Mouse (Mus musculus): ENCODE data around the gene Drc3. TPM values are rescaled to one million over a fixed set of nuclear protein-coding genes. Genes with fewer than 3 reads are reported as not detected.

Drc3 gene
- polyA plus RNA-seq (2015; fragmentation: Nextera tagmentation; extraction: Ambion mirVana), result 6.1 and 6.3 TPM in 2 replicates

DNA sequence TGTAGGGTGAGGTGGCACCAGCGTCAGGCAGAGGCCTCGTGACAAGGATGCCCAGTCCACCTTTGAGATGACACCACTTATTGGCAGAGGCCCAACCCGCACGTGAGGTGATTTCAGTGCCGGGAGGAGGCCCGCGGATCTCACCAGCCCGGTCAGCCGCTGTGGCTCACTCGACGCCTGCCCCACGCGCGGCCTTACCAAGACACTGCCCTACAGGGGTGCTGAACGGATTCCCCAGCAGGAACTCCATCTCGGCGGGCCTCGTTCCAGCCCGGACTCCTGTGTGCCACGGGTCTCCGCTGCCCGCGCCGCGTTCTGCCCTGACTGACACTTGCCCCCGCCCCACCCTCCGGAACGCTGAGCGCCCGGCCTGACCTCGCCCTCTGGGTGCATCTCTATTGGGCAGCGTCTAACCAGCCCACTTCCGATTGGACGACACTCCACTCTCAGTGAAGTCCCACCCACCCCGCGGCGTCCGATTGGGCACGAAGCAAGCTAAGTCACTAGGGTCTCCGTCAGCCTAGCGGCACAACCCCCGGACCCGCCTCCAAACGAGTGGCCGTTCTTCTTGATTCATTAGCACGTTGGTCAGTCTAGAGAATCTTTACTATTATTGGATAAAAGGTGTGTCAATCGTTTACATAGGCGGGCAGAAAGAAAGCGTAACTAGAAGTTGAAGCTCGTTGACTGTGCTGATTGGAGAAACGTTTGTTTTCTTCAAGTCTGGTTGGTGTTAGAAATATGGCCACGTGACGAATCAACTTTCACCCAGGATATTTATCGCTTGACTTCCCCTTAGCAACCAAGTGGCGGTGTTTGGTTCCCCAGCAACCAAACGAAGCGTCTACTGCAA is at the start of gene Drc3, which contains the start of gene Tom1l2:
Drc3 (plus strand) TSS at position 771 of the 853 bp plus-strand sequence.
Tom1l2 (minus strand) TSS at position 347 of the 853 bp plus-strand sequence.
- Histone ChIP-seq H3K4me2 (peak within 1 kb of the TSS; percentile 95), H3K27me3 (replicated peaks) (no peaks in the 10 kb centered on the region), H3K9me3 (no peaks in the 10 kb centered on the region), H3K4me1 (peaks cover 32% of the 10 kb centered on the region), H3K9ac (peak within 1 kb of the TSS; percentile 64), H3K4me3 (peak within 1 kb of the TSS; percentile 98), H3K36me3 (replicated peaks) (no peaks in the 10 kb centered on the region), H3K27ac (peak within 1 kb of the TSS; percentile 84)
- WGBS, result under 1% methylated on average over 57 of the region's 57 CpGs
- peak; percentile 100 for ATAC-seq (replicated peaks)

DNA sequence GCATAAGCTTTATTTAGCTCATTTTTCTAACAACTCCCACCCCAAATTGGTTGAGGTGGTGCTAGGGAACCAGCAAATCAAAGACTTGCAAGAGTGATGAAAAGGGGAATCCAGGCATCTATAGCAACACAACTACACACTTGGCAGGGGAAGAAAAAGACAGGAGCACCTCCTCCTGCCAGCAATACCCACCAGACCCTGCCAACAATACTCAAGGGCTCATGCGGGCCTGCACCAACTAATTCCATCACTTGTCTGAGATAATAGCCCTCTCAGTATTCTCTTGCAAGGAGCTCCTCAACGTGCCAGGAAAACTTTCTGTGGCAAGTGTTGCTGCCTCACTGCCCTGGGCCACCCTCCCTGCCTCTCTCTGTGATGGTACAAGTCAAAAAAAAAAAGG is 49.6 kb upstream of the Drc3 start:
- Histone ChIP-seq H3K9ac (no peak overlapping the region), H3K9me3 (no peaks in the 10 kb centered on the region), H3K4me3 (no peak overlapping the region), H3K27ac (peak overlapping the region; percentile 84), H3K27me3 (replicated peaks) (no peaks in the 10 kb centered on the region), H3K36me3 (replicated peaks) (no peaks in the 10 kb centered on the region), H3K4me1 (peaks cover 52% of the 10 kb centered on the region), H3K4me2 (no peak overlapping the region)
- 61% methylated on average over 2 of the region's 2 CpGs for WGBS
- ATAC-seq (replicated peaks), result no peak

DNA sequence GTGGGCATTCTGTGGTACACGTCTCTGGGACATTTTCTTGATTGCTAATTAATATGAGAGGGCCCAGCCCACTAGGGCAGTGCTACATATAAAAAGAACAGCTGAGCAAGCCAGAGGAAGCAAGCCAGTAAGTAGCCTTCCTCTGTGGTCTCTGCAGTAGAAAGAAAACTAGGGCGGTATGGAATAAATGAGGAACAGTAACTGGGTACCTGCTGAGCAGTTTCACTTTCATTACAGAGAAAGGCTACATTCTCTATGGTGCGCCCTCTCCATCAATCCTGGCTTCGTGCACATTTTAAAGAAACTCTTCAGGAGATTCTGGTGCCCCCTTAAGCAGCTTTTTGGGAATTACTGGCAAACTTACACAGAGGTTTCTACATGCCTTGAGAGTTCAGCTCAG is 47.5 kb upstream of the Drc3 start:
- Histone ChIP-seq H3K4me2 (no peak overlapping the region), H3K4me1 (peaks cover 56% of the 10 kb centered on the region), H3K27ac (peak overlapping the region; percentile 21; the same call in 1 of the 2 replicates), H3K36me3 (replicated peaks) (no peaks in the 10 kb centered on the region), H3K9ac (no peak overlapping the region), H3K4me3 (no peak overlapping the region), H3K27me3 (replicated peaks) (no peaks in the 10 kb centered on the region), H3K9me3 (no peaks in the 10 kb centered on the region)
- no peak for ATAC-seq (replicated peaks)
- WGBS, result 55% methylated on average over 4 of the region's 4 CpGs

DNA sequence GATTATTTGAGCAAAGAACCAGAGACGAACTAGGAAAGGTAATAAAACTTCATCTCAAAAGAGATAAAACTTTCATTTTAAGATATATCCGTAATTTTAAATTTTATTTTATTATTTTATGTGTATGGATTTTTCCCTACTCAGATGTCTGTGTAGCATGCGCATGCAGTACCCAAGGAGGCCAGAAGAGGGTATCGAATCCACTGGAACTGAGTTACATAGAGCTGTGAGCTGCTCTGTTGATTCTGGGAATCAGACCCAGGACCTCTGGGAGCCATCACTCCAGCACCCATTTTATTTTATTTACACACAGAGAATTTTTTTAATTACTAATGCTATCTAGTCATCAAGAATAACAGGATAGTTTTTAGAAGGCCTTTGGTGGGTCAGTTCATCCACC is 46.3 kb upstream of the Drc3 start:
- no peaks in the 10 kb centered on the region for H3K9me3 ChIP-seq
- H3K36me3 ChIP-seq (replicated peaks), result no peaks in the 10 kb centered on the region
- H3K9ac ChIP-seq, result no peak overlapping the region
- H3K27me3 ChIP-seq (replicated peaks), result no peaks in the 10 kb centered on the region
- no peak for ATAC-seq (replicated peaks)
- WGBS, result 59% methylated on average over 4 of the region's 4 CpGs
- H3K4me2 ChIP-seq, result no peak overlapping the region
- H3K4me3 ChIP-seq, result no peak overlapping the region
- peaks cover 56% of the 10 kb centered on the region for H3K4me1 ChIP-seq
- no peak overlapping the region for H3K27ac ChIP-seq

DNA sequence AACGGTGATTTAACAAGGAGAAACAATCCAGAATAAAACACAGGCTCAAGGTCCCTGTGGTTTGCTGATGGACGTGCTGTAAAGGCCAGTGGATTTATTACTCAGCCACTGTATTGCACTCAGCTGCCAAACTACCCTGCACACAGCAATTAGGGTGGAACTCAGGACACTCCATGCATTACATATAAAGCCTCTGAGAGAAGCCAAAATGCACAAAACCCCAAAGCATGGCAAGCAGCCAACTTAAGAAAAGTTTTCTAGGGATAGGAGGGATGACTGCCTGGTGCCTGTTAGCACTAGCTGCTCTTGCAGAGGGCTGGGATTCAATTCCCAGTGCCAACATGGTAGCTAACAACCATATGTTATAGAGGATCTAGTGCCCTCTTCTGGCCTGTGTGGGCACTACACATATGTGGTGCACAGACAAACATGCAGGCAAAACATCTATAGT is 45.7 kb upstream of the Drc3 start:
- Histone ChIP-seq H3K27me3 (replicated peaks) (no peaks in the 10 kb centered on the region), H3K4me3 (no peak overlapping the region), H3K9me3 (no peaks in the 10 kb centered on the region), H3K4me1 (peaks cover 56% of the 10 kb centered on the region), H3K9ac (no peak overlapping the region), H3K4me2 (no peak overlapping the region), H3K27ac (no peak overlapping the region), H3K36me3 (replicated peaks) (no peaks in the 10 kb centered on the region)
- 82% methylated on average over 2 of the region's 2 CpGs for WGBS
- ATAC-seq (replicated peaks), result no peak

DNA sequence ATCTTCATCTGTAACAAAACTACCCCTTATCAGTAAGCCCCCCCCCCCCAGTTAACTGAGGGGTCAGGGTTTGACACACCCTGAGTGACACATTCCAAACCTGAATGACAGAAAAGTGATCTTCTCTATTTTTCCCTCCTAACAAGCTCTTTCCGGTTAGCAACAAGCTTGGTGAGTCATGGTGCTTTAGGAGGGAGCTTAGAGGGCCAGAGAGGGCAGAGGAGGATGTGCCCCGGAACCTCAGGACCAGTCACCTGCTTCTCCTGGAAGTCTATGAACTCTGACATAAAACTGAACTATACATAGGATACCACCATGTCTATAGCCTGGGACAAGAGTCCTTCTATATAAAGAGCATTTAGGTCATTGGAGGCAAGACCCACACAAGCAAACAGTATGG is 45.1 kb upstream of the Drc3 start:
- no peak overlapping the region for H3K4me2 ChIP-seq
- no peak overlapping the region for H3K9ac ChIP-seq
- H3K27ac ChIP-seq, result 0 out of 2 replicates have a peak overlapping the region, but pooled peaks have one; percentile 11
- H3K4me3 ChIP-seq, result no peak overlapping the region
- H3K9me3 ChIP-seq, result no peaks in the 10 kb centered on the region
- no peak for ATAC-seq (replicated peaks)
- no peaks in the 10 kb centered on the region for H3K36me3 ChIP-seq (replicated peaks)
- WGBS, result 86% methylated on average over 2 of the region's 2 CpGs
- H3K27me3 ChIP-seq (replicated peaks), result no peaks in the 10 kb centered on the region
- peaks cover 54% of the 10 kb centered on the region for H3K4me1 ChIP-seq

DNA sequence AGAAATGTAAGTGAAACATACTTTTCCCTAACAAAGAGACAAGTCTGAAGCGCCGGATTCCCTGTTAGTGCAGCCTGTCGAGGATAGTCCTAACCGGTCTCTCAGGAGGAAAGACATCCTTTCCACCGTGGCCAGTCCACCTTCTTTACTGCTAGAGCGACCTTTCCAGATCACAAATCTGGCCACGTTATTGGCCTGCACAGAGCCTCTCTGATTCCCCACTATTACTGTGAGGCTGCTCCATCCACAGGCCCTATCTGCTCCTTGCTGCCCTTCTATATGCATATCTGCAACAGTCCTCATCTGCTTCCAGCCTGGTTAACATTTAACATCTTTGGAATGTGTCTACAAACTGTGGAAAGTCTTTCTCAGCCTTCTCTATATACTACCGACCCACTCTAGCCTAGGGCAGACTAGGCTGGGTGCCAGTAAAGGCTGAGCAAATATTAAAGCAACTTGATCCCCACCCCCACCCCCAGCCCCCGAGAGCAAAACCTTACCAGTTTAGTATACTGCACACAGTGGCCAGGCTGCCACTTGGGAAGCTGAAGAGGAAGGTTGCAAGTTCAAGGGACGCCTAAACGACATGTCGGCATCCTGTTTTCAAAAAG is 44.5 kb upstream of the Drc3 start:
- Histone ChIP-seq H3K4me1 (peaks cover 49% of the 10 kb centered on the region), H3K36me3 (replicated peaks) (no peaks in the 10 kb centered on the region), H3K4me3 (no peak overlapping the region), H3K27me3 (replicated peaks) (no peaks in the 10 kb centered on the region), H3K9me3 (no peaks in the 10 kb centered on the region), H3K27ac (0 out of 2 replicates have a peak overlapping the region, but pooled peaks have one; percentile 11), H3K4me2 (no peak overlapping the region), H3K9ac (no peak overlapping the region)
- WGBS, result 77% methylated on average over 12 of the region's 12 CpGs
- no peak for ATAC-seq (replicated peaks)

DNA sequence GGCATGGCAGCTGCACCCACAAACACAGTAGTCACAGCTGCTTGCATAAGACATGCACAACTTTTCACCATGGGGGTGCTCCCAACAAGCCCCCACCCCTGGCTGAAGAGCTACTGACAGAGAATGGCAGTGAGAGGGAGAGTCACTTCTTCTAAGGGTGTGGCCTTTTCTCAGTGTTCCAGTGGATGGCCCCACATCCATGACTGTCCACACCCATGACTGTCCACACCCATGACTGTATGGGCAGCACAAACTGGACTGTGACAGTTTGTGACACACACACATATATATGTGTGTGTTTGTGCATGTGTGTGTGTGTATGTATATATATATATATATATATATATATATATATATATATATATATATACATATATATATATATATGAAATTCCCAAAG is 43.3 kb upstream of the Drc3 start:
- H3K36me3 ChIP-seq (replicated peaks), result no peaks in the 10 kb centered on the region
- H3K27ac ChIP-seq, result peak overlapping the region; percentile 40; the same call in 1 of the 2 replicates
- ATAC-seq (replicated peaks), result no peak
- H3K4me1 ChIP-seq, result peaks cover 49% of the 10 kb centered on the region
- no peaks in the 10 kb centered on the region for H3K27me3 ChIP-seq (replicated peaks)
- no peak overlapping the region for H3K4me3 ChIP-seq
- no peak overlapping the region for H3K4me2 ChIP-seq
- no peak overlapping the region for H3K9ac ChIP-seq
- no peaks in the 10 kb centered on the region for H3K9me3 ChIP-seq

DNA sequence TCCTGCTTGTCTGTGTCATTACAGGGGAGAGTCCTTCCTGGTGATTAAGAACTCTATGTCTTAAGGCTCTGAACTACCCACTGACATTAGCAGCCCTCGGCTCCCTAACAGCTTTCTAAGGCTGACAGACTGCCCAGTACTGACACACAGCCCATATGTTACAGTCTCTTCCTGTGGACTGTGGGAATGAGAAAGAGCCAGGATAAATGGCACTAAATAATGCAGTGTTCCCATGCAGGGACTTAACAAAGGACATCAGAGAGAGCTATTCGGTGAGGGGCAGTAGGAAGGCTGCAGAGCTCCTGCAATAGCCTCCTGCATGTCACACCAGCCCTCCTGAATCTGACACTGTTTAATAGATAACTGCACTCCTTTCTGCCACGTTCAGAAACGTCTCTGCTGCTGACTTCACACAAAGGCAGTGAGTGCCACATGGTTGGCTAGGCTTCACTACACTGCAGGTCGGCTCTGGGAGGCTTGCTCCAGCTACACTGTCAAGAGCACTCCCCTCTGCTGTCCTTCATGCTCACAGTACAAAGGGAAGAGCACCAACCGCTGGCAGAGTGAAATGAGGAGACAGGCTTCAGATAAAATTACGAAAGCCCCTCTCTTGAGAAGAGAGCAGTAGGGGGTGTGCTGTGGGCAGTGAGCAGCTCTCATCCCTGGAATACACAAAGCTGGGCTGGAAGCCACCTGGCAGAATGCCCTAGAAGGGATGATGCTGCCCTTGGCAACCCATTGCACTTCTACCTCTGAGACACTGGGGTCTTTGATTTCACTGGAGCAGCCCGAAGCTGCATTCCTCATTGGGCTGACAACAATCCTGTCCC is 41.9 kb upstream of the Drc3 start:
- Histone ChIP-seq H3K9me3 (no peaks in the 10 kb centered on the region), H3K4me1 (peaks cover 39% of the 10 kb centered on the region), H3K4me2 (peak overlapping the region; percentile 14; the same call in 1 of the 2 replicates), H3K4me3 (no peak overlapping the region), H3K36me3 (replicated peaks) (no peaks in the 10 kb centered on the region), H3K27me3 (replicated peaks) (no peaks in the 10 kb centered on the region), H3K27ac (peak overlapping the region; percentile 89), H3K9ac (no peak overlapping the region)
- WGBS, result 1% methylated on average over 8 of the region's 8 CpGs
- peak; percentile 94 for ATAC-seq (replicated peaks)

DNA sequence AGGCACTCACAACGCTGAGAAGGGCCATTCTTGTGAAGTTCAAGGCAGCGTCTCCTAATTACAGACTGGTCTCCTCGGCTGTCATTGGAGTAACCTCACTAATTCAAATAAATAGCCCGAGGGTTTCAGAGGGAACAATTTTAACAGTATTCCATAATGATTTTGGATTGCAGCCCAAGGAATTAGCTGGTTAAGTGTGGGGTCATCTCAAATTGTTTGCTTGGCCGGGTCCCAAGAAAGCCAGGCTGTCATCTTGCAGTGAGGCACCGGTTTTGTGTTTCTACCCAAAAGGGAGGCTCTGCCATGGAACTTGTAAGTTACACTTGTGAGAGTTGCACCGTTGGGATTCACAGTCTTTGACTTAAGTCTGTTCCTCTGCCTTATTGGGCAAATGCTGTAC is 36.9 kb upstream of the Drc3 start:
- Histone ChIP-seq H3K27me3 (replicated peaks) (no peaks in the 10 kb centered on the region), H3K9me3 (no peaks in the 10 kb centered on the region), H3K4me3 (no peak overlapping the region), H3K36me3 (replicated peaks) (no peaks in the 10 kb centered on the region), H3K27ac (peak overlapping the region; percentile 50; the same call in 1 of the 2 replicates), H3K4me1 (peaks cover 55% of the 10 kb centered on the region), H3K4me2 (no peak overlapping the region), H3K9ac (no peak overlapping the region)
- WGBS, result 54% methylated on average over 7 of the region's 7 CpGs
- ATAC-seq (replicated peaks), result no peak

DNA sequence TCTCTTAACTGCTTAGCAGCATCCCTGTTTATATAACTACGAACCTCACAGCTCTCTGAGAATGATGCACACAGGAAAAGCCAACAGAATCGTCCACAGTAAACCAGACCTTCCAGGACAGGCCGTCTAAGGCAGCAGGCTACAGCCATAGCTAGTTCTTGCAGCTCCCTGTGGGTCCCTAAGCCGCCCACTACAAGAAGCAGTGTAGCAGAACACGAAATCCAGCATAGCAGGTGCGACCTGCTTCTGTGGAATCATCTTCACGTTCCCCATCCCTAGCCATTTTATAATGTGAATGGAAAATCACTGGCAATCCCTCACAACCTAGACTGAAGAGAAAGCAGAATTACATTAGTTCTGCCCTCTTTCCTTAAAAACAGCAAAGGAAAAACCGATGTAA is 36.2 kb upstream of the Drc3 start:
- Histone ChIP-seq H3K4me2 (no peak overlapping the region), H3K36me3 (replicated peaks) (no peaks in the 10 kb centered on the region), H3K9me3 (no peaks in the 10 kb centered on the region), H3K4me1 (peaks cover 49% of the 10 kb centered on the region), H3K27ac (peak overlapping the region; percentile 50), H3K4me3 (no peak overlapping the region), H3K27me3 (replicated peaks) (no peaks in the 10 kb centered on the region), H3K9ac (no peak overlapping the region)
- no peak for ATAC-seq (replicated peaks)
- WGBS, result 74% methylated on average over 8 of the region's 8 CpGs

Measured in midbrain, embryonic 15.5 days (tissue).